Mouse (Mus musculus) ES-E14 (cell line): Measurements from ENCODE around the gene Gm5105.

Source experiments
- CHD2 ChIP-seq: IDR thresholded peaks from 2 replicates; pipeline ENCODE4 v1.6.1; 2014; ENCODE audit warnings: mild to moderate bottlenecking, low read depth, low read length, inconsistent platforms
- HCFC1 ChIP-seq: IDR thresholded peaks from 2 replicates; pipeline ENCODE4 v1.6.1; 2012; ENCODE audit warnings: low read length, inconsistent platforms, borderline replicate concordance; ENCODE audit not compliant: insufficient read depth
- MAFK ChIP-seq: IDR thresholded peaks from 2 replicates; pipeline ENCODE4 v1.6.1; 2014; ENCODE audit warnings: mild to moderate bottlenecking, low read depth, low read length, inconsistent platforms; ENCODE audit not compliant: insufficient read depth
- ZC3H11A ChIP-seq: IDR thresholded peaks from 2 replicates; pipeline ENCODE4 v1.6.1; 2012; ENCODE audit warnings: low read depth, mild to moderate bottlenecking, inconsistent platforms, low read length, borderline replicate concordance
- ZNF384 ChIP-seq: IDR thresholded peaks from 2 replicates; pipeline ENCODE4 v1.6.1; 2012; ENCODE audit warnings: low read depth, low read length, inconsistent platforms

DNA sequence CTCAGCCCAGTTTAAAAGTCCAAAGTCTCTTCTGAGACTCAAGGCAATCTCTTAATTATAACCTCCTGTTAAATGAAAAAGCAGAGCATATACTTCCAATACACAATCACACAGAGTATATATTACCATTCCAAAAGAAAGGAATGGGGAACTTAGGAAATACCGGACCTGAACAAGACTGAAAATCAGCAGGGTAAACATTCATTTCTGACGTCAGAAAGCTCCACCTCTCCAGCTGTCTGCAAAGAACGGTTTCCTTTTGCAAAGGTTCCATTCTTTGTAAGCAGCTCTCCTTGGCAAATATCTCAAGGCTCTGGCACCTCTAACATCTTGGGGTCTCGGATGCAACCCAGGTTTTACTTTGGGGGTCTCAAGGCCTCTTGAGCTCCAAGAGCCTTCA, 54.8 kb downstream of the Gm5105 start:
- no peak for TF ChIP-seq ZC3H11A
- TF ChIP-seq ZNF384, result no peak
- TF ChIP-seq HCFC1, result no peak
- TF ChIP-seq MAFK, result no peak
- no peak for TF ChIP-seq CHD2
